Mouse (Mus musculus) liver, embryonic 14.5 days (tissue): Measurements from ENCODE around the gene Tnrc6a.

Experiments used
- CTCF ChIP-seq: IDR thresholded peaks from 2 replicates; pipeline ENCODE4 v1.5.1; 2016; ENCODE audit warnings: antibody characterized with exemption, low read depth, control low read depth
- EP300 ChIP-seq: IDR thresholded peaks from 2 replicates; pipeline ENCODE4 v1.6.1; 2016; ENCODE audit warnings: antibody characterized with exemption, low read depth

GRCm38 (mm10) chr7:123189762-123190161 is 66.1 kb downstream of the Tnrc6a start:
- TF ChIP-seq CTCF (no peak), EP300 (no peak)
